Mouse (Mus musculus): ENCODE measurements around the gene Cd19. TPM values are rescaled to one million over a fixed set of nuclear protein-coding genes. Genes with fewer than 3 reads are reported as not detected.
A peak's percentile ranks its signal among the peaks of the same experiment; 100 is the strongest.

The Cd19 gene
- polyA plus RNA-seq, 1 experiment from 2014 or later: 0.28 TPM

DNA sequence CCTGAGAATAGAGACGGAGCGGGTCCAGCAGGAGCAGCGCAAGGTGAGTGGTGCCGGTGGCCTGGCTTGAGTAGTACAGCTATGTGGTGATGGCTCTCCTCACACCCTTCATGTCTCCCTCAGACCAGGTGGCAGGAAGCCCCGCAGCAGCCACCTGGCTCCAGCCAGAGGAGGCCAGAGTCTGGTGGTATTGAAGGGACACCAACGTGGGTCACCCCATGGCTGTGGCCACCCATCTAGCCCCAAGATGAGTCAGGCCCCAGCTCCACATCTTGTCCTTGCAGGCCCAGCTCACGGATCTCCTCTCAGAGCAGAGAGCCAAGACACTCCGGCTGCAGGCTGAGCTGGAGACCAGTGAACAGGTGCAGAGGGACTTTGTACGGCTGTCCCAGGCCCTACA lies 29.8 kb upstream of the Cd19 start:
- no peak for ATAC-seq
- H3K36me3 ChIP-seq (ENCODE audit: control insufficient read depth, insufficient read depth, low read length): peaks cover 18% of the 10 kb centered on the region

DNA sequence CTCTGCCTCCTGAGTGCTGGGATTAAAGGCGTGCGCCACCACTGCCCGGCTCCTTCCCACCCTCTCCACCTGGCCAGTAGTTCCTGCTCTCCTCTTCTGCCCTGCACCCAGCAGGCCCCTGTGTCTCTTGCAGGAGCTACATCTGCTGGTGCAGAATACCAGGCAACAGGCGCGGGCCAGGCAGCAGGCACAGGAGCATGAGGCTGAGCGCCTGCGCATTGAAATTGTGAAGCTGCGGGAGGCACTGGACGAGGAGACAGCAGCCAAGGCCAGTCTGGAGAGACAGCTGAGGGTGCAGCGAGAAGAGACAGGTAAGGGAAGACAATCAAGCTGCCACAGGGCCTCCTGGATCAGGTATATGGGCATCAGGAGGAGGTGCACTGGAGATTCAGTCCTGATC lies 29.3 kb upstream of the Cd19 start:
- Histone ChIP-seq H3K4me2 (ENCODE audit: low read depth, low read length) (no peak overlapping the region), H3K9ac (ENCODE audit: low read depth, low read length) (no peak overlapping the region), H3K4me3 (ENCODE audit: low read length) (no peak overlapping the region), H3K27me3 (replicated peaks; ENCODE audit: control insufficient read depth, insufficient read depth, low read length) (no peaks in the 10 kb centered on the region), H3K36me3 (ENCODE audit: control insufficient read depth, insufficient read depth, low read length) (peaks cover 18% of the 10 kb centered on the region), H3K4me1 (ENCODE audit: control insufficient read depth, insufficient read depth, low read length) (no peaks in the 10 kb centered on the region), H3K27ac (ENCODE audit: low read length) (no peak overlapping the region), H3K9me3 (ENCODE audit: control insufficient read depth, low read length) (no peaks in the 10 kb centered on the region)
- 92% methylated on average over 10 of the region's 10 CpGs for WGBS
- ATAC-seq: no peak

More for the DNA sequence above, 29.8 kb upstream of the Cd19 start:
- H3K4me1 ChIP-seq (ENCODE audit: control insufficient read depth, insufficient read depth, low read length): no peaks in the 10 kb centered on the region
- no peaks in the 10 kb centered on the region for H3K9me3 ChIP-seq (ENCODE audit: control insufficient read depth, low read length)
- H3K4me2 ChIP-seq (ENCODE audit: low read depth, low read length): no peak overlapping the region
- H3K27me3 ChIP-seq (replicated peaks; ENCODE audit: control insufficient read depth, insufficient read depth, low read length): no peaks in the 10 kb centered on the region
- no peak overlapping the region for H3K27ac ChIP-seq (ENCODE audit: low read length)
- WGBS: 92% methylated on average over 9 of the region's 9 CpGs
- H3K9ac ChIP-seq (ENCODE audit: low read depth, low read length): no peak overlapping the region
- H3K4me3 ChIP-seq (ENCODE audit: low read length): no peak overlapping the region

DNA sequence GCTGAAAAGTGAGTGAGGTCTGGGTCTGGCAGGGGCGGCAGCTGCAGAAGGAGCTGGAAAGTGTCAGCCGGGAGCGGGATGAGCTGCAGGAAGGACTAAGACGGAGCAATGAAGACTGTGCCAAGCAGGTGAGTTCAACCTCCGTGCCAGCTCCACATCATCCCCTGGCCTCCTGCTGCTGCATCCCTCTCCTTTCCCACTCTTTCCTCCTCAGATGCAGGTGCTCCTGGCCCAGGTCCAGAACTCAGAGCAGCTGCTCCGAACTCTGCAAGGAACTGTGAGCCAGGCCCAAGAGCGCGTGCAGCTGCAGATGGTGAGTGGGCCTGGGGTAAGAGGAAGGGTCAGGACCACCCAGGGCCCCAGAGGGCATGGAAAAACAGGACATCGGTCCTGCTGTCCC lies 25.4 kb upstream of the Cd19 start:
- H3K27ac ChIP-seq (ENCODE audit: low read length): no peak overlapping the region
- no peak for ATAC-seq
- H3K4me2 ChIP-seq (ENCODE audit: low read depth, low read length): no peak overlapping the region
- H3K4me3 ChIP-seq (ENCODE audit: low read length): no peak overlapping the region
- H3K9me3 ChIP-seq (ENCODE audit: control insufficient read depth, low read length): no peaks in the 10 kb centered on the region
- H3K36me3 ChIP-seq (ENCODE audit: control insufficient read depth, insufficient read depth, low read length): peaks cover 12% of the 10 kb centered on the region
- no peaks in the 10 kb centered on the region for H3K4me1 ChIP-seq (ENCODE audit: control insufficient read depth, insufficient read depth, low read length)
- H3K27me3 ChIP-seq (replicated peaks; ENCODE audit: control insufficient read depth, insufficient read depth, low read length): no peaks in the 10 kb centered on the region
- 80% methylated on average over 9 of the region's 9 CpGs for WGBS
- no peak overlapping the region; the same call in 1 of the 2 replicates for H3K9ac ChIP-seq (ENCODE audit: low read depth, low read length)

DNA sequence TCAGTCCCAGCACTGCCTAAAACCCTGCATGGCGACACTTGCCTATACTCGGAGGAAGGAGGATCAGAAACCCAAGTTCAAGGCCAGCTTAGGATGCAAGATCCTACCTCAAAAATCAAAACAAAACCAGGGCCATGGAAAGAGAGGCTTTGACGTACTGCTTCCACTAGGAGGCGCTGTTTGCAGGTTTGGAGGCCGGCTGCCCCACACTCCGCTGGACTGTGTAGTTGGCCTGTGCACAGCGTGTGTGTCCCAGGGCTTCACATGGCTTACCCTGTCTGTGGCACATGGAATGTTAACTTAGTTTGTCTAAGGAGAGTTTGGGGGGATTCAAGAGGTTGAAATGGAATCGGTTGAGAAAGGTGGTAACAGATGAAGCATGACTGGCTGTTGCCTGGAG lies 22.2 kb upstream of the Cd19 start:
- Histone ChIP-seq H3K27me3 (replicated peaks; ENCODE audit: control insufficient read depth, insufficient read depth, low read length) (no peaks in the 10 kb centered on the region), H3K27ac (ENCODE audit: low read length) (no peak overlapping the region), H3K4me1 (ENCODE audit: control insufficient read depth, insufficient read depth, low read length) (no peaks in the 10 kb centered on the region), H3K4me3 (ENCODE audit: low read length) (no peak overlapping the region), H3K9me3 (ENCODE audit: control insufficient read depth, low read length) (no peaks in the 10 kb centered on the region), H3K4me2 (ENCODE audit: low read depth, low read length) (no peak overlapping the region), H3K36me3 (ENCODE audit: control insufficient read depth, insufficient read depth, low read length) (0 out of 2 replicates have a peak, but pooled peaks cover under 1% of the 10 kb centered on the region), H3K9ac (ENCODE audit: low read depth, low read length) (no peak overlapping the region)
- peak; percentile 55; the same call in 1 of the 2 replicates for ATAC-seq
- 26% methylated on average over 8 of the region's 8 CpGs for whole genome bisulfite sequencing

DNA sequence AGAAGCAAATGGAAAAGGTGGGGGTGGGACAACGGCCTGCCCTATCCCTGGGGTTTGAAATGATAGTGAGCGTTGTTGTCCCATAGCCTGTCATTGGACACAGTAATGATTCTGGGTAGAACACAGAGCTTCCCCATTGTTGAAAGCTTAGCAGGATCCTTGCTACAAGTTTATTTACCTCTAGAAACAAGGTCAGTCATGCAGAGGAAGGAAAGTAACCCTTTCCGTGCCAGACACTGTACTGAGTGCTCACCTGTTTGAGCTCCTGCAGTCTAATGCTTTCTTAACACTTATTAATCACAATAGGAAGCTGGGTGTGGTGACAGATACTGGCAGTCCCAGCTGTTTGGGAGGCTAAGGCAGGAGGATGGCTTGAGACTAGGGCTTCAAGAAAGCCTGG lies 21.1 kb upstream of the Cd19 start:
- Histone ChIP-seq H3K27ac (ENCODE audit: low read length) (no peak overlapping the region), H3K27me3 (replicated peaks; ENCODE audit: control insufficient read depth, insufficient read depth, low read length) (no peaks in the 10 kb centered on the region), H3K4me1 (ENCODE audit: control insufficient read depth, insufficient read depth, low read length) (no peaks in the 10 kb centered on the region), H3K9me3 (ENCODE audit: control insufficient read depth, low read length) (no peaks in the 10 kb centered on the region), H3K9ac (ENCODE audit: low read depth, low read length) (no peak overlapping the region), H3K4me3 (ENCODE audit: low read length) (no peak overlapping the region), H3K4me2 (ENCODE audit: low read depth, low read length) (no peak overlapping the region), H3K36me3 (ENCODE audit: control insufficient read depth, insufficient read depth, low read length) (no peaks in the 10 kb centered on the region)
- WGBS: 76% methylated on average over 3 of the region's 3 CpGs
- ATAC-seq: no peak

DNA sequence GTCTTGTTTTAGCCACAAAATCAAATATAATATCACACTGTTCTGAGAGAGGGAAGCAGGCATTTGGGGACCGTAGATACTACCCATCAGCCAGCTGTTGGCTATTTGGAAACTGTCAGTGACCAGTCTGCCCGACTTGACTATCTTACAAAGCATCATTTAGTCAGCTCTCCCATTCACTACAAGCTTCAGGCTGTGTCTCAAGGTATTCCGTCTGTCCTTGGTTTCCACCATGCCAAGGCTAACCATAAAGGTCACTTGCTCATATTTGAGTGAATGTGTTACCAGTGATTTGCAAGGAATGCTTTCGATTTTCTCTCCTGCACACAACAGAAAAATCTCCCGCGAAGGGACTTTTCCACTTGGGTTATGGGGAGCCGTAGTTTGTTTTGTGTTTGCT lies 20.0 kb upstream of the Cd19 start:
- WGBS: 89% methylated on average over 7 of the region's 7 CpGs
- H3K4me2 ChIP-seq (ENCODE audit: low read depth, low read length): no peak overlapping the region
- no peaks in the 10 kb centered on the region for H3K36me3 ChIP-seq (ENCODE audit: control insufficient read depth, insufficient read depth, low read length)
- H3K9ac ChIP-seq (ENCODE audit: low read depth, low read length): no peak overlapping the region
- H3K27ac ChIP-seq (ENCODE audit: low read length): no peak overlapping the region
- no peaks in the 10 kb centered on the region for H3K9me3 ChIP-seq (ENCODE audit: control insufficient read depth, low read length)
- peaks cover 3% of the 10 kb centered on the region for H3K4me1 ChIP-seq (ENCODE audit: control insufficient read depth, insufficient read depth, low read length)
- no peaks in the 10 kb centered on the region for H3K27me3 ChIP-seq (replicated peaks; ENCODE audit: control insufficient read depth, insufficient read depth, low read length)
- no peak for ATAC-seq
- H3K4me3 ChIP-seq (ENCODE audit: low read length): no peak overlapping the region

DNA sequence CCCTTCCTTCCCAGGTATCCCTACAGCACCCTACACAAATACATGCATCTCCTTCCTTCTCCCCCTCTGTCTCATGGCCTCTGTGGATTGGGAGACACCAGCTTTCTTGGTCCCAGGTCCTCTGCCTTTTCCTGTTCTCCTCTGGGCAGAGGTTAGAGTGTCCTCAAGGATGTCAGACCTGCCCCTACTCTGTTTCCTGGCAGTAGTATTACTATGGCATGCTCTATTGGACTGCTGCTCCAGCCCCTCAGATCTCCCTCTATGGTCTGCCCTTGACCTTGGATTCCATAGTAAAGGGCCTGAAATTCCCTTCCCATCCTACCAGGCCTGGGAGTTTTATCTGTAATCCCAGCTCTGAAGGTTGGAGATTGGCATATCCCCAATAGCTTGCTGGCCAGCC lies 15.5 kb upstream of the Cd19 start:
- no peak overlapping the region for H3K4me2 ChIP-seq (ENCODE audit: low read depth, low read length)
- 0 out of 2 replicates have a peak, but pooled peaks cover 3% of the 10 kb centered on the region for H3K9me3 ChIP-seq (ENCODE audit: control insufficient read depth, low read length)
- H3K9ac ChIP-seq (ENCODE audit: low read depth, low read length): no peak overlapping the region
- ATAC-seq: no peak
- no peak overlapping the region for H3K4me3 ChIP-seq (ENCODE audit: low read length)
- peaks cover 10% of the 10 kb centered on the region for H3K4me1 ChIP-seq (ENCODE audit: control insufficient read depth, insufficient read depth, low read length)
- H3K27ac ChIP-seq (ENCODE audit: low read length): no peak overlapping the region
- no peaks in the 10 kb centered on the region for H3K27me3 ChIP-seq (replicated peaks; ENCODE audit: control insufficient read depth, insufficient read depth, low read length)
- no peaks in the 10 kb centered on the region for H3K36me3 ChIP-seq (ENCODE audit: control insufficient read depth, insufficient read depth, low read length)

DNA sequence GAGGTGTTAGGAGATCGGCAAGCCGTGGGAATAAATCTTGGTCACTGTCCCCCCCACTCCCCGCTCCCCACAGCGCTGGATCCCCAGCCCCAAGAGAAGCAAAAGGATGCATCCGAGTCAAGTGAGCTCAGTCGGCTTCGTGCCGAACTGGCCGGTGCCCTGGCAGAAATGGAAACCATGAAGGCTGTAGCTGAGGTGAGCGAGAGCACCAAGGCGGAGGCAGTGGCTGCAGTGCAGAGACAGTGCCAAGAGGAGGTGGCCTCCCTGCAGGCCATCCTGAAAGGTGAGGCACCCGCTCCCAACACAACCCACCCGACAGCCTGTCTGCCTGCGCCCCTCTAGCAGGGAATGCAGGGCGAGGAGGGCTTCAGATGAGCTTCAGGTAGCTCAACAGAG lies 14.8 kb upstream of the Cd19 start:
- peak; percentile 18 for ATAC-seq
- Histone ChIP-seq H3K36me3 (ENCODE audit: control insufficient read depth, insufficient read depth, low read length) (no peaks in the 10 kb centered on the region), H3K27me3 (replicated peaks; ENCODE audit: control insufficient read depth, insufficient read depth, low read length) (no peaks in the 10 kb centered on the region), H3K9me3 (ENCODE audit: control insufficient read depth, low read length) (0 out of 2 replicates have a peak, but pooled peaks cover 3% of the 10 kb centered on the region), H3K4me2 (ENCODE audit: low read depth, low read length) (peak overlapping the region; percentile 95), H3K9ac (ENCODE audit: low read depth, low read length) (peak overlapping the region; percentile 84), H3K4me3 (ENCODE audit: low read length) (peak overlapping the region; percentile 77), H3K27ac (ENCODE audit: low read length) (no peak overlapping the region), H3K4me1 (ENCODE audit: control insufficient read depth, insufficient read depth, low read length) (peaks cover 10% of the 10 kb centered on the region)
- WGBS: 25% methylated on average over 15 of the region's 15 CpGs

DNA sequence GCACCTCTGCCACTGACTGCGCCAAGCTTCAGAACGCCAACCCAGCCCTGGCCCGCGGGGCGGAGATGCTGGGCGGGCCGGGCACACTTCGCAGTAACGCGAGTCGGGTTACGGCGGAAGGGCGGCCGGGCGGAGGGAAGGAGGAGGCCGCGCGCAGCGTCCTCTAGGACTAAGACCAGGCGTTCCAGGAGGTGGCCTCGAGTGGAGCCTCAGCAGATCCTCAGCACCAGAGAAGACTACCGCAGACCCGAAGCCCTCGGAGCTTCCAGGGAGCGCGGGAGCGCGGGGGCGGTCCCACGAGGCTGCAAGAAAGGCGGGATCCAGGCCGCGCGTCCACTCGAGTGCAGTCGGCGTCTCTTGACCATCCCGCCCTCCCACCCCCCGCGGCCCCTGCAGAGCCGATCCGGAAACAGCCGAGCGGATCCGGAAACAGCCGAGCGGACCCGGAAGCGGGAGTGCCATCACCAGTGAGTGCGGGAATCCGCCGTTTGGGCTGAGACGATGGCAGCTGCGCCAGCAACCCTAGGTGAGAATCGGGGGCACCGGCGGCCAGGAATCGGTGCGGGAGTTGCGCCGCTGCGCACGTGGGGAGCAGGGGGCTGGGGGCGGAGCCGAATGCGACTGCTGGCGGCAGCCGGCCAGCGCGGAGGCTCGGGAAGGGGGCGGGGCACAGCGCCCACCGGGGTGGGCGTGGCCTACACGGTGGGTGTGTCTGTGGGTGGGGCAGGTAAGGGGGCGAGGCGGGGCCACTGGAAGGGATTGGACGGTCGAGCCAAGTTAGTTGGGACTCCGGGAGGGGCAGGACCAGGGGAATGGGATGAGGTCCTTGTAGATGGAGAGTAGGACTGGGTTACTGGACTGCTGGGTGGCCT lies 14.2 kb upstream of the Cd19 start, which contains the start of gene Rabep2:
Gene Rabep2 (plus strand): TSS at position 129 of the 872 bp plus-strand sequence.
- WGBS: under 1% methylated on average over 81 of the region's 82 CpGs
- H3K4me1 ChIP-seq (ENCODE audit: control insufficient read depth, insufficient read depth, low read length): peaks cover 10% of the 10 kb centered on the region
- H3K4me2 ChIP-seq (ENCODE audit: low read depth, low read length): peak within 1 kb of the TSS; percentile 95
- peak within 1 kb of the TSS; percentile 77 for H3K4me3 ChIP-seq (ENCODE audit: low read length)
- H3K9me3 ChIP-seq (ENCODE audit: control insufficient read depth, low read length): 0 out of 2 replicates have a peak, but pooled peaks cover 3% of the 10 kb centered on the region
- no peaks in the 10 kb centered on the region for H3K36me3 ChIP-seq (ENCODE audit: control insufficient read depth, insufficient read depth, low read length)
- ATAC-seq: peak; percentile 96
- no peaks in the 10 kb centered on the region for H3K27me3 ChIP-seq (replicated peaks; ENCODE audit: control insufficient read depth, insufficient read depth, low read length)
- peak within 1 kb of the TSS; percentile 84 for H3K9ac ChIP-seq (ENCODE audit: low read depth, low read length)
- H3K27ac ChIP-seq (ENCODE audit: low read length): peak within 1 kb of the TSS; percentile 94

Data from intestine, embryonic 16.5 days (tissue).